Mouse (Mus musculus): ENCODE results near the gene Spata25. TPM values are rescaled to one million over a fixed set of nuclear protein-coding genes. Genes with fewer than 3 reads are reported as not detected.
"Not testable (repeated sequence)": the region's sequence is repeated elsewhere in the genome, so short reads cannot be mapped to it uniquely, and the experiment has no call there.

Gene Spata25
- total RNA-seq (2014; rRNA removed) (1.1 TPM in 1 of 2 replicates, not detected in the other), polyA plus RNA-seq (2015; fragmentation: Nextera tagmentation; extraction: Ambion mirVana) (not detected in 2 replicates)

- Histone ChIP-seq H3K4me1 (ENCODE audit: insufficient read depth, low read length) (peaks cover 8% of the 10 kb centered on the region; the same call in 1 of the 2 replicates), H3K9me3 (ENCODE audit: low read length) (no peaks in the 10 kb centered on the region), H3K27me3 (ENCODE audit: insufficient read depth, low read length) (no peaks in the 10 kb centered on the region), H3K27ac (ENCODE audit: low read depth, low read length) (no peak within 1 kb of the TSS), H3K4me2 (ENCODE audit: low read depth, low read length, poor library complexity, severe bottlenecking) (no peak within 1 kb of the TSS), H3K9ac (replicated peaks; ENCODE audit: low read length, poor library complexity, severe bottlenecking) (no peak within 1 kb of the TSS), H3K4me3 (ENCODE audit: low read depth, low read length) (no peak within 1 kb of the TSS), H3K36me3 (ENCODE audit: insufficient read depth, low read length) (peaks cover 21% of the 10 kb centered on the region)
- no peak for ATAC-seq (ENCODE audit: low FRiP score)
- WGBS: 87% methylated on average over 6 of the region's 6 CpGs
- no peak for DNase-seq (ENCODE audit: low spot score)
- no peak for TF ChIP-seq CTCF (IDR thresholded peaks at IDR 0.05)
These were observed at the start of gene Spata25 for GRCm38 (mm10) chr2:164828437-164828836. TSS of gene Spata25 (minus strand) at chr2:164828537.

GRCm38 (mm10) chr2:164877376-164878215 is 49.3 kb upstream of the Spata25 start:
- DNase-seq (ENCODE audit: low spot score); H3K27ac ChIP-seq (ENCODE audit: low read depth, low read length); H3K4me2 ChIP-seq (ENCODE audit: low read depth, low read length, poor library complexity, severe bottlenecking); H3K4me1 ChIP-seq (ENCODE audit: insufficient read depth, low read length); H3K9me3 ChIP-seq (ENCODE audit: low read length); H3K27me3 ChIP-seq (ENCODE audit: insufficient read depth, low read length); ATAC-seq (ENCODE audit: low FRiP score); H3K9ac ChIP-seq (replicated peaks; ENCODE audit: low read length, poor library complexity, severe bottlenecking); H3K36me3 ChIP-seq (ENCODE audit: insufficient read depth, low read length): not testable (repeated sequence)
- peak overlapping the region; percentile 57; the same call in 1 of the 2 replicates for H3K4me3 ChIP-seq (ENCODE audit: low read depth, low read length)
- peak; percentile 27 for TF ChIP-seq CTCF (IDR thresholded peaks at IDR 0.05)
- WGBS: 74% methylated on average over 11 of the region's 11 CpGs

DNA sequence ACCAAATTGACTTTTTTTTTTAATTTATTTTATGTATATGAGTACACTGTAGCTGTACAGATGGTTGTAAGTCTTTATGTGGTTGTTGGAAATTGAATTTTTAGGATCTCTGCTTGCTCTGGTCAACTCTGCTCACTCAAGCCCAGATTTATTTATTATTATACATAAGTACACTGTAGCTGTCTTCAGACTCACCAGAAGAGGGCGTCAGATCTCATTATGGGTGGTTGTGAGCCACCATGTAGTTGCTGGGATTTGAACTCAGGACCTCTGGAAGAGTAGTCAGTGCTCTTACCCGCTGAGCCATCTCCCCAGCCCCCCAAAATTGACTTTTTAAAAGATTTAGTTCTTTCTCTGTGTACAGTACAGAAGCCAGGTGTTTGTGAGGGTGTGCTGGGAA is 47.3 kb upstream of the Spata25 start:
- H3K27ac ChIP-seq (ENCODE audit: low read depth, low read length); H3K4me1 ChIP-seq (ENCODE audit: insufficient read depth, low read length); H3K4me3 ChIP-seq (ENCODE audit: low read depth, low read length); H3K4me2 ChIP-seq (ENCODE audit: low read depth, low read length, poor library complexity, severe bottlenecking); H3K9ac ChIP-seq (replicated peaks; ENCODE audit: low read length, poor library complexity, severe bottlenecking); ATAC-seq (ENCODE audit: low FRiP score); H3K9me3 ChIP-seq (ENCODE audit: low read length); H3K36me3 ChIP-seq (ENCODE audit: insufficient read depth, low read length); DNase-seq (ENCODE audit: low spot score); H3K27me3 ChIP-seq (ENCODE audit: insufficient read depth, low read length): not testable (repeated sequence)
- 36% methylated on average over 2 of the region's 2 CpGs for WGBS

- no peak for TF ChIP-seq CTCF (IDR thresholded peaks at IDR 0.05)
- 43% methylated on average over 1 of the region's 1 CpGs for WGBS
- H3K9ac ChIP-seq (replicated peaks; ENCODE audit: low read length, poor library complexity, severe bottlenecking): no peak overlapping the region
- no peak for DNase-seq (ENCODE audit: low spot score)
- no peaks in the 10 kb centered on the region for H3K36me3 ChIP-seq (ENCODE audit: insufficient read depth, low read length)
- H3K9me3 ChIP-seq (ENCODE audit: low read length): no peaks in the 10 kb centered on the region
- no peak for ATAC-seq (ENCODE audit: low FRiP score)
- peaks cover 9% of the 10 kb centered on the region; the same call in 1 of the 2 replicates for H3K4me1 ChIP-seq (ENCODE audit: insufficient read depth, low read length)
- no peak overlapping the region for H3K27ac ChIP-seq (ENCODE audit: low read depth, low read length)
- H3K27me3 ChIP-seq (ENCODE audit: insufficient read depth, low read length): no peaks in the 10 kb centered on the region
- no peak overlapping the region for H3K4me2 ChIP-seq (ENCODE audit: low read depth, low read length, poor library complexity, severe bottlenecking)
- H3K4me3 ChIP-seq (ENCODE audit: low read depth, low read length): no peak overlapping the region
These were observed 46.0 kb upstream of the Spata25 start for GRCm38 (mm10) chr2:164874239-164874769.

DNA sequence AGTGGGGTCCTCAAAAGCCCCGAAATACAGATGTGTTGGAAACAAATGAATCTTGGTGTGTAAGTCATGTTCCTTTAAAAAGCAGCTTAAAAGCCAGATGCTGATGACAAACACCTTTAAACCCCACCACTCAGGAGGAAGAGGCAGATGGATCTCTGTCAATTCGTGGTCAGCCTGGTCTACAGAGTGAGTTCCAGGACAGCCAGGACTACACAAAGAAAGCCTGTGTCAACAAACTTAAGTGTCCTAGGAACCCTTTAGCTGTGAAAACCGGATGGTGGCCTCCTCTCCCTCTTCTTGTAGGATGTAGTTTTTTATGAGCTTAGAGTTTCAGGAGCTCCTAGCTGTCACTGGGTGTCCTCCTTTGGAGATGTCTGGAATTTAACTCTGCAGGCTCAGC is 45.3 kb upstream of the Spata25 start:
- Histone ChIP-seq H3K4me1 (ENCODE audit: insufficient read depth, low read length) (peaks cover 6% of the 10 kb centered on the region; the same call in 1 of the 2 replicates), H3K27me3 (ENCODE audit: insufficient read depth, low read length) (no peaks in the 10 kb centered on the region), H3K9me3 (ENCODE audit: low read length) (no peaks in the 10 kb centered on the region), H3K27ac (ENCODE audit: low read depth, low read length) (no peak overlapping the region), H3K36me3 (ENCODE audit: insufficient read depth, low read length) (no peaks in the 10 kb centered on the region), H3K4me3 (ENCODE audit: low read depth, low read length) (no peak overlapping the region), H3K9ac (replicated peaks; ENCODE audit: low read length, poor library complexity, severe bottlenecking) (no peak overlapping the region), H3K4me2 (ENCODE audit: low read depth, low read length, poor library complexity, severe bottlenecking) (no peak overlapping the region)
- 79% methylated on average over 3 of the region's 3 CpGs for WGBS
- no peak for TF ChIP-seq CTCF (IDR thresholded peaks at IDR 0.05)
- ATAC-seq (ENCODE audit: low FRiP score) (no peak), DNase-seq (ENCODE audit: low spot score) (no peak)
